Comparison of ENCODE assay signal across 8 mouse cellular contexts in genomic region chr1:167551601-167552000, GRCm38 (mm10). TPM values are rescaled to one million over a fixed set of nuclear protein-coding genes. Genes with fewer than 3 reads are reported as not detected.
A peak's percentile ranks its signal among the peaks of the same experiment; 100 is the strongest.
DNase-seq lines count a peak whose midpoint lies in the region.

No protein-coding gene starts in this region.

- intact Hi-C loops in heart, postnatal 25 days (cut with DNase I): no loop called here

- peak; percentile 14 to 37 for DNase-seq in cerebellum, postnatal 10 days
- no peak for DNase-seq in cerebellum, adult 9-10 months
- peak; percentile 21 for DNase-seq in retina, postnatal 1 day
- no peak for DNase-seq in retina, embryonic 14.5 days (ENCODE audit: low spot score)
- peak; percentile 2 for DNase-seq in heart, postnatal 25 days (ENCODE audit: low spot score)
- DNase-seq in lung, postnatal 25 days (ENCODE audit: low spot score): peak; percentile 21
- peak; percentile 21 for DNase-seq in thymus, postnatal 25 days
- DNase-seq in urinary bladder, postnatal 25 days (ENCODE audit: low spot score): no peak

RNA-seq across cellular contexts. Expression of gene Rxrg, which starts 46.6 kb away (rescaled TPM):
- 10 to 100 TPM; 63.8 to 66.6 TPM for total RNA-seq in heart, postnatal 25 days (2021)

Comparison
In these comparisons a context has a peak if more than half of its experiments do, and no peak if none do; other contexts are left out.
1. DNase-seq: peak in cerebellum, postnatal 10 days (2 of 2), retina, postnatal 1 day (single experiment), heart, postnatal 25 days (single experiment), lung, postnatal 25 days (single experiment) and thymus, postnatal 25 days (single experiment); none in cerebellum, adult 9-10 months (single experiment), retina, embryonic 14.5 days (single experiment) and urinary bladder, postnatal 25 days (single experiment).